Mouse (Mus musculus) common myeloid progenitor, adult 5-6 weeks (primary cell): ENCODE data around the gene Snx21. TPM values are rescaled to one million over a fixed set of nuclear protein-coding genes. Genes with fewer than 3 reads are reported as not detected.

Experiments
- ATAC-seq: replicated peaks from 2 replicates; pipeline ENCODE4 v1.8.0; 2016; ENCODE audit warnings: low read depth, mild to moderate bottlenecking, moderate TSS enrichment, inconsistent platforms; ENCODE audit not compliant: poor library complexity, severe bottlenecking
- total RNA-seq: library from RNA; stranded (forward); fragments of 200-1000, 187-1606 nt; gene quantifications from 2 replicates; pipeline ENCODE4 v1.2.3, GENCODE M21; 2017

Snx21 gene
- total RNA-seq, 1 experiment from 2014 or later, result 0.23 TPM

GRCm38 (mm10) chr2:164769258-164770037 is 16.2 kb upstream of the Snx21 start, which contains the start of gene Ube2c:
Ube2c (plus strand) TSS chr2:164769898.
- peak; percentile 99 for ATAC-seq

GRCm38 (mm10) chr2:164770279-164770678 is 15.3 kb upstream of the Snx21 start:
- no peak for ATAC-seq

- ATAC-seq, result no peak
Measured at GRCm38 (mm10) chr2:164771123-164771522, 14.5 kb upstream of the Snx21 start.

GRCm38 (mm10) chr2:164773229-164773988 is 12.2 kb upstream of the Snx21 start:
- no peak for ATAC-seq

GRCm38 (mm10) chr2:164773989-164774364 is 11.6 kb upstream of the Snx21 start:
- no peak for ATAC-seq

GRCm38 (mm10) chr2:164776130-164776529 is 9.5 kb upstream of the Snx21 start:
- no peak for ATAC-seq

- ATAC-seq, result no peak
Measured at GRCm38 (mm10) chr2:164776801-164777200, 8.8 kb upstream of the Snx21 start.

GRCm38 (mm10) chr2:164777246-164778014 is 8.2 kb upstream of the Snx21 start:
- no peak for ATAC-seq

GRCm38 (mm10) chr2:164778015-164778287 is 7.7 kb upstream of the Snx21 start:
- ATAC-seq, result no peak

- no peak for ATAC-seq
Measured at GRCm38 (mm10) chr2:164778809-164779208, 6.8 kb upstream of the Snx21 start.

- no peak for ATAC-seq
Measured at GRCm38 (mm10) chr2:164779481-164780086, 6.0 kb upstream of the Snx21 start, which contains the start of gene Tnnc2. Tnnc2 (minus strand) TSS chr2:164779967.

- ATAC-seq, result no peak
Measured at GRCm38 (mm10) chr2:164781876-164782275, 3.7 kb upstream of the Snx21 start.

- ATAC-seq, result no peak
Measured at GRCm38 (mm10) chr2:164783926-164784581, 1.6 kb upstream of the Snx21 start.

- ATAC-seq, result no peak
Measured at GRCm38 (mm10) chr2:164784869-164785420, 678 bp upstream of the Snx21 start.

- ATAC-seq, result no peak
Measured at GRCm38 (mm10) chr2:164786388-164786885, 814 bp downstream of the Snx21 start.

- peak; percentile 51 for ATAC-seq
Measured at GRCm38 (mm10) chr2:164787032-164787431, 1.4 kb downstream of the Snx21 start.

- ATAC-seq, result no peak
Measured at GRCm38 (mm10) chr2:164787779-164788178, 2.2 kb downstream of the Snx21 start.

GRCm38 (mm10) chr2:164788411-164788810 is 2.8 kb downstream of the Snx21 start:
- no peak for ATAC-seq

- no peak for ATAC-seq
Measured at GRCm38 (mm10) chr2:164790451-164790850, 4.8 kb downstream of the Snx21 start.
